Mouse (Mus musculus): Measurements from ENCODE around the gene Pcyt1a.

GRCm38 (mm10) chr16:32499430-32500037, 68.8 kb downstream of the Pcyt1a start:
- TF ChIP-seq MAX (IDR thresholded peaks at IDR 0.05; ENCODE audit: low read depth) = no peak
- no peak for TF ChIP-seq POLR2A (IDR thresholded peaks at IDR 0.05; ENCODE audit: insufficient read length, low read depth)
- TF ChIP-seq USF1 (IDR thresholded peaks at IDR 0.05; ENCODE audit: low read depth) = no peak
- TF ChIP-seq TCF12 (IDR thresholded peaks at IDR 0.05; ENCODE audit: insufficient read depth, poor library complexity, severe bottlenecking) = no peak
- TF ChIP-seq SRF (IDR thresholded peaks at IDR 0.05; ENCODE audit: control insufficient read depth, insufficient read length, low read depth) = no peak
- TF ChIP-seq CEBPB (IDR thresholded peaks at IDR 0.05; ENCODE audit: insufficient read depth, poor library complexity, severe bottlenecking) = no peak
- no peak for TF ChIP-seq REST (IDR thresholded peaks at IDR 0.05; ENCODE audit: insufficient read depth, insufficient read length)
- TF ChIP-seq E2F4 (IDR thresholded peaks at IDR 0.05; ENCODE audit: insufficient read depth) = no peak
- no peak for TF ChIP-seq MYOG (IDR thresholded peaks at IDR 0.05; ENCODE audit: control insufficient read depth in 1 of 3, insufficient read depth in 1 of 3, insufficient read length in 2 of 3, low read depth in 2 of 3)
- TF ChIP-seq TCF3 (IDR thresholded peaks at IDR 0.05; ENCODE audit: insufficient read length, low read depth) = no peak
- no peak for TF ChIP-seq MYOD1 (IDR thresholded peaks at IDR 0.05; ENCODE audit: control insufficient read depth in 1 of 3, insufficient read length in 2 of 3, low read depth in 2 of 3)
- no peak for TF ChIP-seq POLR2AphosphoS2 (IDR thresholded peaks at IDR 0.05; ENCODE audit: insufficient read length, low read depth)
